Mouse (Mus musculus) lung, postnatal 14 days (tissue): Measurements from ENCODE around the gene Tdgf1.

Source experiments
- DNase-seq: peaks from one replicate; pipeline ENCODE4 v3.0.0; 2021

Tdgf1 gene

GRCm38 (mm10) chr9:110953550-110954461, 7.8 kb upstream of the Tdgf1 start:
- peak; percentile 84 for DNase-seq

GRCm38 (mm10) chr9:110952931-110953549, 7.1 kb upstream of the Tdgf1 start:
- no peak for DNase-seq

- no peak for DNase-seq
Observed at GRCm38 (mm10) chr9:110952398-110952797, 6.4 kb upstream of the Tdgf1 start.

GRCm38 (mm10) chr9:110951866-110952265, 5.9 kb upstream of the Tdgf1 start:
- DNase-seq: no peak

- no peak for DNase-seq
Observed at GRCm38 (mm10) chr9:110951397-110951796, 5.4 kb upstream of the Tdgf1 start, which contains the start of gene Lrrc2. Lrrc2 (plus strand) TSS chr9:110951545.

- DNase-seq: no peak
Observed at GRCm38 (mm10) chr9:110950109-110950508, 4.2 kb upstream of the Tdgf1 start.

- DNase-seq: no peak
Observed at GRCm38 (mm10) chr9:110948813-110949310, 2.9 kb upstream of the Tdgf1 start.

GRCm38 (mm10) chr9:110947900-110948299, 1.9 kb upstream of the Tdgf1 start:
- DNase-seq: no peak

GRCm38 (mm10) chr9:110947261-110947661, 1.3 kb upstream of the Tdgf1 start:
- DNase-seq: no peak

GRCm38 (mm10) chr9:110946548-110947044, 638 bp upstream of the Tdgf1 start:
- DNase-seq: no peak

GRCm38 (mm10) chr9:110945343-110945742, 615 bp downstream of the Tdgf1 start:
- DNase-seq: no peak

- peak; percentile 35 for DNase-seq
Observed at GRCm38 (mm10) chr9:110944265-110944664, 1.7 kb downstream of the Tdgf1 start.

- DNase-seq: no peak
Observed at GRCm38 (mm10) chr9:110937506-110938490, 8.2 kb downstream of the Tdgf1 start.

- DNase-seq: no peak
Observed at GRCm38 (mm10) chr9:110935941-110936340, 10.0 kb downstream of the Tdgf1 start.

GRCm38 (mm10) chr9:110933850-110934437, 12.0 kb downstream of the Tdgf1 start:
- no peak for DNase-seq

GRCm38 (mm10) chr9:110931573-110931972, 14.4 kb downstream of the Tdgf1 start:
- DNase-seq: no peak

GRCm38 (mm10) chr9:110922759-110923158, 23.2 kb downstream of the Tdgf1 start:
- peak; percentile 86 for DNase-seq

- peak; percentile 31 for DNase-seq
Observed at GRCm38 (mm10) chr9:110920665-110921419, 25.1 kb downstream of the Tdgf1 start.

- no peak for DNase-seq
Observed at GRCm38 (mm10) chr9:110916786-110917185, 29.2 kb downstream of the Tdgf1 start, which contains the start of gene Fam240a. Fam240a (minus strand) TSS chr9:110916861.

GRCm38 (mm10) chr9:110915466-110915865, 30.5 kb downstream of the Tdgf1 start:
- no peak for DNase-seq

- no peak for DNase-seq
Observed at GRCm38 (mm10) chr9:110914631-110915236, 31.2 kb downstream of the Tdgf1 start.
